Mouse (Mus musculus) olfactory bulb, adult 2 months (tissue): ENCODE measurements around the gene Gfra1.

Source experiments
- CTCF ChIP-seq: fragments of 200-500 bp; IDR thresholded peaks from 2 replicates; pipeline ENCODE4 v1.5.1; 2012; ENCODE audit warnings: low read depth, mild to moderate bottlenecking, low read length, moderate library complexity; ENCODE audit not compliant: insufficient read depth
- POLR2A ChIP-seq: fragments of 200-500 bp; IDR thresholded peaks from 2 replicates; pipeline ENCODE4 v1.6.1; 2012; ENCODE audit warnings: mild to moderate bottlenecking, low read depth, low read length, moderate library complexity; ENCODE audit not compliant: insufficient read depth

GRCm38 (mm10) chr19:58406726-58407125, 49.0 kb downstream of the Gfra1 start:
- TF ChIP-seq CTCF (no peak), POLR2A (no peak)
